Comparison of ENCODE assay signal across 8 mouse cellular contexts in genomic region chr2:144550529-144550928, GRCm38 (mm10). TPM values are rescaled to one million over a fixed set of nuclear protein-coding genes. Genes with fewer than 3 reads are reported as not detected.
A peak's percentile ranks its signal among the peaks of the same experiment; 100 is the strongest.
DNase-seq lines count a peak whose midpoint lies in the region; ATAC-seq and TF ChIP-seq lines count a peak whose summit lies in the region.

Rbbp9 (minus strand) TSS chr2:144550869.

- peak; percentile 89 for ATAC-seq in embryonic facial prominence, embryonic 15.5 days (ENCODE audit: insufficient number of reproducible peaks, low FRiP score, low TSS enrichment, low read depth)
- ATAC-seq in limb, embryonic 11.5 days (ENCODE audit: insufficient number of reproducible peaks, low FRiP score, low TSS enrichment, low read depth), result peak; percentile 93
- peak; percentile 99 for ATAC-seq in midbrain, embryonic 12.5 days (ENCODE audit: low FRiP score, low read depth)

- TF ChIP-seq POLR2A in bone marrow, adult 2 months (IDR thresholded peaks at IDR 0.05; ENCODE audit: borderline replicate concordance, control insufficient read depth, low read depth, low read length), result no peak
- TF ChIP-seq POLR2A in small intestine, adult 2 months (IDR thresholded peaks at IDR 0.05; ENCODE audit: low read depth, low read length), result no peak; the same call in 1 of the 2 replicates

- no peaks in the 10 kb centered on the region for H3K27me3 ChIP-seq in embryonic facial prominence, embryonic 15.5 days
- no peaks in the 10 kb centered on the region for H3K27me3 ChIP-seq in limb, embryonic 11.5 days (ENCODE audit: control insufficient read depth, insufficient read depth, low read length)
- no peaks in the 10 kb centered on the region for H3K27me3 ChIP-seq in midbrain, embryonic 12.5 days
- H3K27me3 ChIP-seq in small intestine, adult 2 months (ENCODE audit: control insufficient read depth, insufficient read depth, low read length), result no peaks in the 10 kb centered on the region

- WGBS in bone marrow, adult 2 months, result 1% methylated on average over 17 of the region's 17 CpGs
- WGBS in embryonic facial prominence, embryonic 15.5 days, result under 1% methylated on average over 17 of the region's 17 CpGs
- WGBS in limb, embryonic 11.5 days, result under 1% methylated on average over 17 of the region's 17 CpGs
- WGBS in midbrain, embryonic 12.5 days, result 0% methylated on average over 17 of the region's 17 CpGs
- under 1% methylated on average over 17 of the region's 17 CpGs for WGBS in small intestine, adult 2 months

- DNase-seq in 416B (ENCODE audit: low read depth), result peak; percentile 71
- peak; percentile 47 to 56 for DNase-seq in heart, adult 9 months (ENCODE audit: low spot score in 2 of 2)
- peak; percentile 65 to 66 for DNase-seq in kidney, adult 8-10 months
- peak; percentile 86 for DNase-seq in limb, embryonic 11.5 days (ENCODE audit: low spot score)

- TF ChIP-seq CTCF in bone marrow, adult 2 months (IDR thresholded peaks at IDR 0.05; ENCODE audit: control insufficient read depth, insufficient read depth, low read length), result no peak
- no peak for TF ChIP-seq CTCF in small intestine, adult 2 months (IDR thresholded peaks at IDR 0.05; ENCODE audit: extremely low read depth, insufficient read length, insufficient replicate concordance, low read depth, low read length)

- peak within 1 kb of the TSS; percentile 51 for H3K4me2 ChIP-seq in embryonic facial prominence, embryonic 15.5 days (replicated peaks)
- peak within 1 kb of the TSS; percentile 53 for H3K4me2 ChIP-seq in limb, embryonic 11.5 days (ENCODE audit: low read depth, severe bottlenecking)
- H3K4me2 ChIP-seq in midbrain, embryonic 12.5 days (replicated peaks), result peak within 1 kb of the TSS; percentile 61

- no peak within 1 kb of the TSS for H3K27ac ChIP-seq in bone marrow, adult 2 months (ENCODE audit: control insufficient read depth, insufficient read depth, low read depth, low read length, poor library complexity)
- H3K27ac ChIP-seq in embryonic facial prominence, embryonic 15.5 days (replicated peaks), result peak within 1 kb of the TSS; percentile 88
- peak within 1 kb of the TSS; percentile 76; the same call in 1 of the 2 replicates for H3K27ac ChIP-seq in limb, embryonic 11.5 days (replicated peaks; ENCODE audit: low read depth, low read length)
- H3K27ac ChIP-seq in midbrain, embryonic 12.5 days (replicated peaks), result peak within 1 kb of the TSS; percentile 75
- H3K27ac ChIP-seq in small intestine, adult 2 months (ENCODE audit: insufficient read depth, low read depth, low read length), result no peak within 1 kb of the TSS

- H3K9me3 ChIP-seq in embryonic facial prominence, embryonic 15.5 days (replicated peaks), result no peaks in the 10 kb centered on the region
- no peaks in the 10 kb centered on the region for H3K9me3 ChIP-seq in limb, embryonic 11.5 days (ENCODE audit: control insufficient read depth, low read length)
- no peaks in the 10 kb centered on the region for H3K9me3 ChIP-seq in midbrain, embryonic 12.5 days

- peaks cover 20% of the 10 kb centered on the region for H3K36me3 ChIP-seq in embryonic facial prominence, embryonic 15.5 days
- H3K36me3 ChIP-seq in limb, embryonic 11.5 days (ENCODE audit: control insufficient read depth, insufficient read depth, low read length), result no peaks in the 10 kb centered on the region; the same call in 1 of the 2 replicates
- peaks cover 21% of the 10 kb centered on the region for H3K36me3 ChIP-seq in midbrain, embryonic 12.5 days
- H3K36me3 ChIP-seq in small intestine, adult 2 months (ENCODE audit: control insufficient read depth, insufficient read depth, low read length), result 0 out of 2 replicates have a peak, but pooled peaks cover 2% of the 10 kb centered on the region

- H3K4me1 ChIP-seq in bone marrow, adult 2 months (ENCODE audit: control insufficient read depth, insufficient read depth, low read length), result no peaks in the 10 kb centered on the region
- peaks cover 6% of the 10 kb centered on the region; the same call in 1 of the 2 replicates for H3K4me1 ChIP-seq in embryonic facial prominence, embryonic 15.5 days
- no peaks in the 10 kb centered on the region for H3K4me1 ChIP-seq in limb, embryonic 11.5 days (ENCODE audit: control insufficient read depth, insufficient read depth, low read length)
- peaks cover 7% of the 10 kb centered on the region; the same call in 1 of the 2 replicates for H3K4me1 ChIP-seq in midbrain, embryonic 12.5 days
- H3K4me1 ChIP-seq in small intestine, adult 2 months (ENCODE audit: control insufficient read depth, insufficient read depth, insufficient read length, low read length), result peaks cover 3% of the 10 kb centered on the region; the same call in 1 of the 2 replicates

- peak within 1 kb of the TSS; percentile 96 for H3K4me3 ChIP-seq in bone marrow, adult 2 months (replicated peaks; ENCODE audit: control insufficient read depth, low read depth, low read length)
- peak within 1 kb of the TSS; percentile 82 for H3K4me3 ChIP-seq in embryonic facial prominence, embryonic 15.5 days (replicated peaks)
- peak within 1 kb of the TSS; percentile 62 for H3K4me3 ChIP-seq in limb, embryonic 11.5 days (ENCODE audit: low read depth, low read length)
- peak within 1 kb of the TSS; percentile 59 for H3K4me3 ChIP-seq in midbrain, embryonic 12.5 days
- peak within 1 kb of the TSS; percentile 98 for H3K4me3 ChIP-seq in small intestine, adult 2 months (ENCODE audit: low read depth, low read length)

- peak within 1 kb of the TSS; percentile 70 for H3K9ac ChIP-seq in embryonic facial prominence, embryonic 15.5 days
- H3K9ac ChIP-seq in limb, embryonic 11.5 days (ENCODE audit: low read length), result peak within 1 kb of the TSS; percentile 81
- peak within 1 kb of the TSS; percentile 69 for H3K9ac ChIP-seq in midbrain, embryonic 12.5 days (replicated peaks)

RNA-seq across cellular contexts. Expression of gene Rbbp9, which starts in this region (rescaled TPM):
- 4.0 and 4.6 TPM in 2 replicates for polyA plus RNA-seq in bone marrow, adult 2 months (2011; ENCODE audit: insufficient read depth, insufficient read length, low replicate concordance, missing spikeins)
- polyA plus RNA-seq in embryonic facial prominence, embryonic 15.5 days (2015; fragmentation: Nextera tagmentation; extraction: Ambion mirVana), result 61.3 and 64.4 TPM in 2 replicates
- 70.1 and 71.0 TPM in 2 replicates for polyA plus RNA-seq in limb, embryonic 11.5 days (2014; fragmentation: Nextera tagmentation; extraction: Ambion mirVana)
- 60.3 and 62.0 TPM in 2 replicates for polyA plus RNA-seq in midbrain, embryonic 12.5 days (2016; fragmentation: Nextera tagmentation; extraction: Ambion mirVana)
- polyA plus RNA-seq in small intestine, adult 2 months (2012; rRNA removed), result 3.2 and 4.7 TPM in 2 replicates

Comparison
In these comparisons a context has a peak if more than half of its experiments do, and no peak if none do; other contexts are left out.
1. RNA of gene Rbbp9 (polyA plus RNA-seq): 70.1 to 71.0 TPM in limb, embryonic 11.5 days, 61.3 to 64.4 TPM in embryonic facial prominence, embryonic 15.5 days and 60.3 to 62.0 TPM in midbrain, embryonic 12.5 days; 3.2 to 4.7 TPM in small intestine, adult 2 months and 4.0 to 4.6 TPM in bone marrow, adult 2 months; every median in the first group is over 10 times any median in the second.
2. H3K27ac ChIP-seq: peak in embryonic facial prominence, embryonic 15.5 days (single experiment), limb, embryonic 11.5 days (single experiment) and midbrain, embryonic 12.5 days (single experiment); none in bone marrow, adult 2 months (single experiment) and small intestine, adult 2 months (single experiment).
3. Peak in every context shown above with its lines, with median percentiles within 50 percentile points of each other: DNase-seq, H3K4me3 ChIP-seq, ATAC-seq, H3K4me2 ChIP-seq and H3K9ac ChIP-seq.